Mouse (Mus musculus): Measurements from ENCODE around the gene Kif9. TPM values are rescaled to one million over a fixed set of nuclear protein-coding genes. Genes with fewer than 3 reads are reported as not detected.

The Kif9 gene
- polyA plus RNA-seq, 1 experiment from 2014 or later, result 0.53 TPM

GRCm38 (mm10) chr9:110535114-110535513 lies 58.4 kb downstream of the Kif9 start:
- Histone ChIP-seq H3K27me3 (replicated peaks; ENCODE audit: control insufficient read depth, insufficient read depth, low read length) (no peaks in the 10 kb centered on the region), H3K4me3 (ENCODE audit: low read length) (no peak overlapping the region), H3K27ac (ENCODE audit: low read length) (no peak overlapping the region), H3K4me2 (ENCODE audit: low read depth, low read length) (no peak overlapping the region), H3K4me1 (ENCODE audit: control insufficient read depth, insufficient read depth, low read length) (peaks cover 16% of the 10 kb centered on the region), H3K9ac (ENCODE audit: low read depth, low read length) (no peak overlapping the region), H3K36me3 (ENCODE audit: control insufficient read depth, insufficient read depth, low read length) (no peaks in the 10 kb centered on the region), H3K9me3 (ENCODE audit: control insufficient read depth, low read length) (no peaks in the 10 kb centered on the region)
- 79% methylated on average over 2 of the region's 2 CpGs for WGBS
- no peak for ATAC-seq

- H3K9me3 ChIP-seq (ENCODE audit: control insufficient read depth, low read length), result no peaks in the 10 kb centered on the region
- H3K27ac ChIP-seq (ENCODE audit: low read length), result no peak overlapping the region
- WGBS, result 93% methylated on average over 2 of the region's 2 CpGs
- no peak overlapping the region for H3K4me3 ChIP-seq (ENCODE audit: low read length)
- no peak for ATAC-seq
- no peak overlapping the region for H3K9ac ChIP-seq (ENCODE audit: low read depth, low read length)
- H3K36me3 ChIP-seq (ENCODE audit: control insufficient read depth, insufficient read depth, low read length), result no peaks in the 10 kb centered on the region
- H3K4me2 ChIP-seq (ENCODE audit: low read depth, low read length), result no peak overlapping the region
- H3K27me3 ChIP-seq (replicated peaks; ENCODE audit: control insufficient read depth, insufficient read depth, low read length), result no peaks in the 10 kb centered on the region
- H3K4me1 ChIP-seq (ENCODE audit: control insufficient read depth, insufficient read depth, low read length), result peaks cover 16% of the 10 kb centered on the region
These were observed 59.9 kb downstream of the Kif9 start for GRCm38 (mm10) chr9:110536636-110537035.

- H3K9ac ChIP-seq (ENCODE audit: low read depth, low read length), result no peak overlapping the region
- no peak for ATAC-seq
- H3K27ac ChIP-seq (ENCODE audit: low read length), result no peak overlapping the region
- no peaks in the 10 kb centered on the region for H3K36me3 ChIP-seq (ENCODE audit: control insufficient read depth, insufficient read depth, low read length)
- H3K9me3 ChIP-seq (ENCODE audit: control insufficient read depth, low read length), result no peaks in the 10 kb centered on the region
- no peak overlapping the region for H3K4me3 ChIP-seq (ENCODE audit: low read length)
- H3K4me1 ChIP-seq (ENCODE audit: control insufficient read depth, insufficient read depth, low read length), result peaks cover 16% of the 10 kb centered on the region
- H3K27me3 ChIP-seq (replicated peaks; ENCODE audit: control insufficient read depth, insufficient read depth, low read length), result no peaks in the 10 kb centered on the region
- H3K4me2 ChIP-seq (ENCODE audit: low read depth, low read length), result no peak overlapping the region
These were observed 61.8 kb downstream of the Kif9 start for GRCm38 (mm10) chr9:110538511-110538910.

- no peaks in the 10 kb centered on the region for H3K4me1 ChIP-seq (ENCODE audit: control insufficient read depth, insufficient read depth, low read length)
- no peak for ATAC-seq
- no peaks in the 10 kb centered on the region for H3K36me3 ChIP-seq (ENCODE audit: control insufficient read depth, insufficient read depth, low read length)
- WGBS, result 82% methylated on average over 4 of the region's 4 CpGs
- no peak overlapping the region for H3K27ac ChIP-seq (ENCODE audit: low read length)
- H3K9me3 ChIP-seq (ENCODE audit: control insufficient read depth, low read length), result no peaks in the 10 kb centered on the region
- no peak overlapping the region for H3K4me2 ChIP-seq (ENCODE audit: low read depth, low read length)
- no peak overlapping the region for H3K4me3 ChIP-seq (ENCODE audit: low read length)
- H3K27me3 ChIP-seq (replicated peaks; ENCODE audit: control insufficient read depth, insufficient read depth, low read length), result no peaks in the 10 kb centered on the region
- no peak overlapping the region for H3K9ac ChIP-seq (ENCODE audit: low read depth, low read length)
These were observed 65.2 kb downstream of the Kif9 start for GRCm38 (mm10) chr9:110541988-110542387.

GRCm38 (mm10) chr9:110548261-110548660 lies 71.5 kb downstream of the Kif9 start:
- H3K4me2 ChIP-seq (ENCODE audit: low read depth, low read length), result no peak overlapping the region
- no peak for ATAC-seq
- H3K9me3 ChIP-seq (ENCODE audit: control insufficient read depth, low read length), result no peaks in the 10 kb centered on the region
- no peaks in the 10 kb centered on the region for H3K4me1 ChIP-seq (ENCODE audit: control insufficient read depth, insufficient read depth, low read length)
- no peak overlapping the region for H3K4me3 ChIP-seq (ENCODE audit: low read length)
- H3K27ac ChIP-seq (ENCODE audit: low read length), result no peak overlapping the region
- H3K9ac ChIP-seq (ENCODE audit: low read depth, low read length), result no peak overlapping the region
- WGBS, result 97% methylated on average over 19 of the region's 19 CpGs
- H3K36me3 ChIP-seq (ENCODE audit: control insufficient read depth, insufficient read depth, low read length), result peaks cover 34% of the 10 kb centered on the region
- H3K27me3 ChIP-seq (replicated peaks; ENCODE audit: control insufficient read depth, insufficient read depth, low read length), result no peaks in the 10 kb centered on the region

- no peak for ATAC-seq
- Histone ChIP-seq H3K4me1 (ENCODE audit: control insufficient read depth, insufficient read depth, low read length) (no peaks in the 10 kb centered on the region), H3K4me2 (ENCODE audit: low read depth, low read length) (no peak overlapping the region), H3K27ac (ENCODE audit: low read length) (no peak overlapping the region), H3K9ac (ENCODE audit: low read depth, low read length) (no peak overlapping the region), H3K27me3 (replicated peaks; ENCODE audit: control insufficient read depth, insufficient read depth, low read length) (no peaks in the 10 kb centered on the region), H3K9me3 (ENCODE audit: control insufficient read depth, low read length) (no peaks in the 10 kb centered on the region), H3K4me3 (ENCODE audit: low read length) (no peak overlapping the region), H3K36me3 (ENCODE audit: control insufficient read depth, insufficient read depth, low read length) (0 out of 2 replicates have a peak, but pooled peaks cover 4% of the 10 kb centered on the region)
These were observed 91.6 kb downstream of the Kif9 start for GRCm38 (mm10) chr9:110568309-110568708.

Other genes starting within 250 kb of the Kif9 start
- gene Cspg5, start 233.2 kb upstream of the Kif9 start, polyA plus RNA-seq (2015; fragmentation: Nextera tagmentation; extraction: Ambion mirVana), result 2.4 and 2.7 TPM in 2 replicates
- 19.9 and 20.5 TPM in 2 replicates for gene Elp6, start 171.8 kb upstream of the Kif9 start, polyA plus RNA-seq (2015; fragmentation: Nextera tagmentation; extraction: Ambion mirVana)
- 25.2 and 26.8 TPM in 2 replicates for gene Scap, start 143.7 kb upstream of the Kif9 start, polyA plus RNA-seq (2015; fragmentation: Nextera tagmentation; extraction: Ambion mirVana)
- gene Ptpn23, start 68.7 kb upstream of the Kif9 start, polyA plus RNA-seq (2015; fragmentation: Nextera tagmentation; extraction: Ambion mirVana), result 10.8 and 12.9 TPM in 2 replicates
- 3.8 and 8.5 TPM in 2 replicates for gene Ngp, start 57.2 kb upstream of the Kif9 start, polyA plus RNA-seq (2015; fragmentation: Nextera tagmentation; extraction: Ambion mirVana)
- 8.7 and 8.8 TPM in 2 replicates for gene Klhl18, start 264 bp upstream of the Kif9 start, polyA plus RNA-seq (2015; fragmentation: Nextera tagmentation; extraction: Ambion mirVana)
- gene Setd2, start 55.6 kb downstream of the Kif9 start, polyA plus RNA-seq (2015; fragmentation: Nextera tagmentation; extraction: Ambion mirVana), result 16.8 and 18.1 TPM in 2 replicates
- gene Nradd, start 147.5 kb downstream of the Kif9 start, polyA plus RNA-seq (2015; fragmentation: Nextera tagmentation; extraction: Ambion mirVana), result 25.7 and 28.4 TPM in 2 replicates
- 4.0 and 4.2 TPM in 2 replicates for gene Nbeal2, start 177.2 kb downstream of the Kif9 start, polyA plus RNA-seq (2015; fragmentation: Nextera tagmentation; extraction: Ambion mirVana)
- 168 and 188 TPM in 2 replicates for gene Ccdc12, start 179.5 kb downstream of the Kif9 start, polyA plus RNA-seq (2015; fragmentation: Nextera tagmentation; extraction: Ambion mirVana)

Data from intestine, embryonic 16.5 days (tissue).